Mouse (Mus musculus): ENCODE data around the gene Gm38392. TPM values are rescaled to one million over a fixed set of nuclear protein-coding genes. Genes with fewer than 3 reads are reported as not detected.

The Gm38392 gene
- polyA plus RNA-seq (2016; fragmentation: Nextera tagmentation; extraction: Ambion mirVana): 0.14 TPM in 1 of 2 replicates, not detected in the other

GRCm38 (mm10) chr3:88287110-88287509 is at the start of gene Gm38392:
Gene Gm38392 (minus strand): TSS chr3:88287210.
- Histone ChIP-seq H3K27ac (replicated peaks) (no peak within 1 kb of the TSS), H3K9me3 (replicated peaks) (no peaks in the 10 kb centered on the region), H3K4me1 (no peaks in the 10 kb centered on the region), H3K27me3 (ENCODE audit: low read depth, poor library complexity, severe bottlenecking) (no peaks in the 10 kb centered on the region), H3K36me3 (peaks cover 14% of the 10 kb centered on the region), H3K4me3 (no peak within 1 kb of the TSS)
- no peak for DNase-seq (ENCODE audit: low spot score)
- WGBS: 93% methylated on average over 4 of the region's 4 CpGs

- no peaks in the 10 kb centered on the region for H3K27me3 ChIP-seq (ENCODE audit: low read depth, poor library complexity, severe bottlenecking)
- peaks cover 36% of the 10 kb centered on the region for H3K4me1 ChIP-seq
- DNase-seq (ENCODE audit: low spot score): peak; percentile 97
- H3K9me3 ChIP-seq (replicated peaks): no peaks in the 10 kb centered on the region
- H3K36me3 ChIP-seq: peaks cover 24% of the 10 kb centered on the region
- WGBS: 2% methylated on average over 66 of the region's 66 CpGs
- H3K4me3 ChIP-seq: peak within 1 kb of the TSS; percentile 97
- peak within 1 kb of the TSS; percentile 99 for H3K27ac ChIP-seq (replicated peaks)
Observed at GRCm38 (mm10) chr3:88336058-88337013, 49.3 kb upstream of the Gm38392 start, which contains the start of the genes Tmem79 and Smg5. Gene Tmem79 (minus strand): TSS chr3:88336148. Gene Smg5 (plus strand): TSS chr3:88336260.

- 2% methylated on average over 27 of the region's 27 CpGs for WGBS
- no peak for DNase-seq (ENCODE audit: low spot score)
- H3K4me3 ChIP-seq: peak overlapping the region; percentile 97
- H3K4me1 ChIP-seq: peaks cover 36% of the 10 kb centered on the region
- H3K36me3 ChIP-seq: peaks cover 20% of the 10 kb centered on the region
- H3K9me3 ChIP-seq (replicated peaks): no peaks in the 10 kb centered on the region
- H3K27me3 ChIP-seq (ENCODE audit: low read depth, poor library complexity, severe bottlenecking): no peaks in the 10 kb centered on the region
- peak overlapping the region; percentile 99 for H3K27ac ChIP-seq (replicated peaks)
Observed at GRCm38 (mm10) chr3:88335436-88336053, 48.5 kb upstream of the Gm38392 start.

GRCm38 (mm10) chr3:88334902-88335435 is 48.0 kb upstream of the Gm38392 start:
- WGBS: 32% methylated on average over 3 of the region's 3 CpGs
- H3K36me3 ChIP-seq: peaks cover 25% of the 10 kb centered on the region
- H3K4me1 ChIP-seq: peaks cover 36% of the 10 kb centered on the region
- no peaks in the 10 kb centered on the region for H3K27me3 ChIP-seq (ENCODE audit: low read depth, poor library complexity, severe bottlenecking)
- H3K4me3 ChIP-seq: peak overlapping the region; percentile 97
- H3K9me3 ChIP-seq (replicated peaks): no peaks in the 10 kb centered on the region
- no peak for DNase-seq (ENCODE audit: low spot score)
- peak overlapping the region; percentile 99 for H3K27ac ChIP-seq (replicated peaks)

- 57% methylated on average over 12 of the region's 12 CpGs for WGBS
Observed at GRCm38 (mm10) chr3:88334029-88334658, 47.1 kb upstream of the Gm38392 start.

GRCm38 (mm10) chr3:88331282-88331681 is 44.3 kb upstream of the Gm38392 start:
- no peaks in the 10 kb centered on the region for H3K9me3 ChIP-seq (replicated peaks)
- H3K27ac ChIP-seq (replicated peaks): no peak overlapping the region
- DNase-seq (ENCODE audit: low spot score): no peak
- H3K36me3 ChIP-seq: peaks cover 50% of the 10 kb centered on the region
- H3K4me1 ChIP-seq: peaks cover 18% of the 10 kb centered on the region
- H3K27me3 ChIP-seq (ENCODE audit: low read depth, poor library complexity, severe bottlenecking): no peaks in the 10 kb centered on the region
- 21% methylated on average over 2 of the region's 2 CpGs for WGBS
- no peak overlapping the region for H3K4me3 ChIP-seq

More at GRCm38 (mm10) chr3:88334029-88334658, 47.1 kb upstream of the Gm38392 start:
- peak overlapping the region; percentile 97 for H3K4me3 ChIP-seq
- no peaks in the 10 kb centered on the region for H3K9me3 ChIP-seq (replicated peaks)
- H3K27ac ChIP-seq (replicated peaks): no peak overlapping the region
- no peaks in the 10 kb centered on the region for H3K27me3 ChIP-seq (ENCODE audit: low read depth, poor library complexity, severe bottlenecking)
- peaks cover 33% of the 10 kb centered on the region for H3K36me3 ChIP-seq
- peaks cover 36% of the 10 kb centered on the region for H3K4me1 ChIP-seq
- no peak for DNase-seq (ENCODE audit: low spot score)

GRCm38 (mm10) chr3:88328956-88329355 is 41.9 kb upstream of the Gm38392 start:
- DNase-seq (ENCODE audit: low spot score): no peak
- Histone ChIP-seq H3K27ac (replicated peaks) (no peak overlapping the region), H3K27me3 (ENCODE audit: low read depth, poor library complexity, severe bottlenecking) (no peaks in the 10 kb centered on the region), H3K4me1 (peaks cover 15% of the 10 kb centered on the region), H3K36me3 (peaks cover 54% of the 10 kb centered on the region), H3K9me3 (replicated peaks) (no peaks in the 10 kb centered on the region), H3K4me3 (no peak overlapping the region)
- 90% methylated on average over 5 of the region's 5 CpGs for WGBS

- peak within 1 kb of the TSS; percentile 65 for H3K27ac ChIP-seq (replicated peaks)
Observed at GRCm38 (mm10) chr3:88324951-88325405, 38.0 kb upstream of the Gm38392 start, which contains the start of gene Glmp. Gene Glmp (plus strand): TSS chr3:88325023.

GRCm38 (mm10) chr3:88299172-88299571 is 12.2 kb upstream of the Gm38392 start:
- no peaks in the 10 kb centered on the region for H3K27me3 ChIP-seq (ENCODE audit: low read depth, poor library complexity, severe bottlenecking)
- H3K36me3 ChIP-seq: peaks cover 59% of the 10 kb centered on the region
- no peaks in the 10 kb centered on the region for H3K9me3 ChIP-seq (replicated peaks)
- WGBS: 95% methylated on average over 1 of the region's 1 CpGs
- H3K4me1 ChIP-seq: peaks cover 23% of the 10 kb centered on the region
- no peak overlapping the region for H3K27ac ChIP-seq (replicated peaks)
- no peak overlapping the region; the same call in 1 of the 2 replicates for H3K4me3 ChIP-seq
- no peak for DNase-seq (ENCODE audit: low spot score)

More at GRCm38 (mm10) chr3:88324951-88325405, 38.0 kb upstream of the Gm38392 start, which contains the start of gene Glmp:
- Histone ChIP-seq H3K4me3 (peak within 1 kb of the TSS; percentile 73), H3K27me3 (ENCODE audit: low read depth, poor library complexity, severe bottlenecking) (no peaks in the 10 kb centered on the region), H3K4me1 (peaks cover 14% of the 10 kb centered on the region), H3K9me3 (replicated peaks) (no peaks in the 10 kb centered on the region), H3K36me3 (peaks cover 79% of the 10 kb centered on the region)
- peak; percentile 63 for DNase-seq (ENCODE audit: low spot score)
- WGBS: 3% methylated on average over 10 of the region's 10 CpGs

GRCm38 (mm10) chr3:88297321-88297851 is 10.4 kb upstream of the Gm38392 start:
- WGBS: under 1% methylated on average over 30 of the region's 30 CpGs
- Histone ChIP-seq H3K4me1 (peaks cover 23% of the 10 kb centered on the region), H3K36me3 (peaks cover 41% of the 10 kb centered on the region), H3K27me3 (ENCODE audit: low read depth, poor library complexity, severe bottlenecking) (no peaks in the 10 kb centered on the region), H3K9me3 (replicated peaks) (no peaks in the 10 kb centered on the region), H3K27ac (replicated peaks) (peak overlapping the region; percentile 96), H3K4me3 (peak overlapping the region; percentile 85)
- DNase-seq (ENCODE audit: low spot score): no peak

GRCm38 (mm10) chr3:88296561-88297318 is 9.7 kb upstream of the Gm38392 start, which contains the start of the genes Tsacc and Cct3:
Gene Tsacc (minus strand): TSS chr3:88296999.
Gene Cct3 (plus strand): TSS chr3:88297116.
- H3K27me3 ChIP-seq (ENCODE audit: low read depth, poor library complexity, severe bottlenecking): no peaks in the 10 kb centered on the region
- peaks cover 23% of the 10 kb centered on the region for H3K4me1 ChIP-seq
- peak within 1 kb of the TSS; percentile 85 for H3K4me3 ChIP-seq
- H3K36me3 ChIP-seq: peaks cover 35% of the 10 kb centered on the region
- WGBS: under 1% methylated on average over 44 of the region's 44 CpGs
- H3K9me3 ChIP-seq (replicated peaks): no peaks in the 10 kb centered on the region
- H3K27ac ChIP-seq (replicated peaks): peak within 1 kb of the TSS; percentile 96
- DNase-seq (ENCODE audit: low spot score): peak; percentile 96

Data from midbrain, embryonic 10.5 days (tissue).